Mouse (Mus musculus): Measurements from ENCODE around the gene Ccnq.

Gene Ccnq

DNA sequence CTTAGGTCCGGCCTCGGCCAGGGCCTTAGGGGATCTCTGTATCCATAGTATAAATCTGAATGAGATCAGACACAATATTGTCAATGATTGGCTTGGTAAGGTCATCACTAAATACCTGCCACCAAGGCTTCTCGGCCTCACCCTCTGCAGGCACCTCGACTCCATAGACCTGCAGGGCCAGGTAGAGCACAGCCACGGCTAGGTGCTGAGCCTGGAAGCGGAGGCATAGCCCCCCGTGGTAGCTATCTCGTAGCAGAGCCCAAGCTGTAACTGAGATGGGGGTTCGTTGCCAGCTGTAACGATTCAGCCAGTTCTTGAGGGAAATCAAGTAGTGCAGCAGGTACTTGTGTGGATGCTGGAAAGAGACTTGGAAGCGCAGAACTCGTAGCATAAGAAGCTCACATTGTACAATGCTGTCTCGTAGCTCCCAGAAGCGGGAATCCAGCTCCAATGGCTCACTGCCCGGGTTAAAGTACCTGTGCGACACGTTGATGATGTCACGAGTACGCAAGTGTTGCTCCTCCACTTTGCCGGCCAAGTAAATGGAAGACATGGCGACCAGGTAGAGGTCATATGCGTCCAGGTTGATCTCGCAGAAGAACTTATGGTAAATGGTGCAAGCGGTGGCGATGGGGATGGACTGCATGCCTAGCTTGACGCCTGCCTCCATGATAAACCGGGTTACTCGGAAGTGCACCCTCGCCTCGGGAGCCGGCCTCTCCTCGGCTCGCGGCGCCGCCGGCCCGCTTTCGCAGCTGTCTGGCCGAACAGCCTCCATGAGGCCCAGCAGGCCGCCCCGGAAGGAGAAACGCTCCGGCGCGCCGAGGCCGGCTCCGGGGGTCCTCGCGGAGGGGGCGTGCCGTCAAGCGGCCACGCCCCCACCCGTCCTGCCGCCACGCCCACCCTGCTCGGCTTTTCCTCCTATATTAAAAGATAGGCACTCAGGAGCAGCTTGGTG lies at the start of gene Ccnq:
Ccnq (minus strand) TSS at position 845 of the 958 bp plus-strand sequence.
- DNase-seq (ENCODE audit: inconsistent age in 2 of 2, low spot score in 1 of 2): peak; percentile 86 to 93

DNA sequence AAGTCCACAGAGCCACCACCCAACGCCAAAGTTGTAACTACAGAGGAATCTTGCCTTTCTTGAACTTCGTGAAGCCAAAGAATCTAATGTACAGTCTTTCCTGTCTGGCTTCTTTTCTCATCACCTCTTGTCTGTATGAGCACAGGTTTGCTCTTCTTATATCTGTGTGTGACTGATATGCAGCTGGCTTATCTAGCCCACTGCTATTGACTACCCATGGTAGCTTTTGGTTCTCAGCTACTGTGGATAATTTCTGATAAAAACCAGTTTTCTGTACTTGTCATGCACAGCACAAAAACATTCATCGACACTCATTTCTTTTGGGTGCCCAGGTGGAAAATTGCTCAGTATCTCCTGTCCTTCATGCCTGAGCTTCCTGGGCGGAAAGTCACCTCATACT lies 49.6 kb upstream of the Ccnq start:
- DNase-seq (ENCODE audit: inconsistent age in 2 of 2, low spot score in 1 of 2): no peak

DNA sequence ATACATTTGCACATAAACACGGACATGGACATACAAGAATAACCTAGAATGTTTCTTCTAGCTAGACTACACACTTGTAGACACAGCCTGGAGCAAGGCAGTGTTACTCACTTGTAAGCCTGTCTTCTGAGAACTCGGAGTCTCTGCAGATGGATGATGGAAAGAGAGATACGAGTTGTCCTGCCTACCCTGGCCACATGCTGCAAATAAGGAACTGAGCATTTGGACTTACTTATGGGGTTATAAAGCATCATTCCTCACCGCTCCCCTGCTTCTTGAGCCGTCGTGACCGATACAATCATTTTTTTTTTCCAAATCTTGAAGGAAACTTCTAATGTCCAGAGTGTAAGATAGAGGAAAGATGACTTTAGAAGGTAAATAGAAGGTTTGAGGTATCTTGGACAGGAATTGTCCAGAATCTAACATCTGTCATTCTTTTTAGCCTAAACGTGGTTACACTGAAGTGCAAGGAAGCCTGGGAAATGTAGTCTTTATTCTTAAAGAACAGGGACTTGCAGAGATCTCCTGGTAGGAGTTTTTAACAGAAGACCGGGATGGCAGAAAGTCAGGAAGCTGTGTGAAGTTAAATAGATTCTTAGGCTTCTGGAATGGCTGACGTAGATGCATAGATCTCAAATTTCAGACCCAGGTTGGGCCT lies 44.7 kb upstream of the Ccnq start:
- no peak for DNase-seq (ENCODE audit: inconsistent age in 2 of 2, low spot score in 1 of 2)

DNA sequence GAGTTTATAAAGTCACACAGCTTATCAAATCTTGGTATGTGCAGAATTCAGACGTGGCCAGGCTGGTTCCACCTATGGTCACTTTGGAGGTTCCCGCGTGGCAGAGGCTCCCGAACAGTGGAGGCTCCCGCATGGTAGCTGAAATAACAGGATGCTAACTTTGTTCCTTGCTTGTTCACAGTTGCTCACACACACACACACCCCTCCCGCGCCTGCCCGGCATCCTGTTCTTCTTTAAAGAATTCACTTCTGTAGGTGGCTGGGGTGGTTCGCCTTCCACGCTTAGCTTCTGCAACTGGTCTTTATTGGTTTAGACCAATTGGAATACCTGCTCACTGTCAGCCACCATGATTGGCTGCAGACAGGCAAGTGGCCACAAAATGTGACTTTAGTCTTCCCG lies 41.6 kb upstream of the Ccnq start:
- no peak for DNase-seq (ENCODE audit: inconsistent age in 2 of 2, low spot score in 1 of 2)

DNA sequence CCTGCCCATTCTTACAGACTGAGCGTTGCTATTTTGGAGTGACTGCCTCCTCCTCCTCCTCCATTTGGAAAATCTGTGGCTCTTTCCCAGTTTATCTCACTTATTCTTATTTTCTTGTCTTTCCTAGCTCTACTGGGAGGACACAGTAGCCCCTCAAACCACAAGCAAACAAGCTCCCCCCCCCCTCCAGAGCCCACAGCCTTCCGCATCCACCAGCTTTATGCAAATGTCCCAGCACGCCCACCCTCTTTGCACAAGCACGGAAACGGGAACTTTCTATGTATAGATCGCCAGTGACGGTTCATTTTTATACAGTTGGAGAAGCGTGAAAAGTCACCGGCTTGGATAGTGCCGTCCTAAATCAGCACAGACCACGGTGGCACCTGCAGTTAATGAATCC lies 40.9 kb upstream of the Ccnq start:
- no peak for DNase-seq (ENCODE audit: inconsistent age in 2 of 2, low spot score in 1 of 2)

DNA sequence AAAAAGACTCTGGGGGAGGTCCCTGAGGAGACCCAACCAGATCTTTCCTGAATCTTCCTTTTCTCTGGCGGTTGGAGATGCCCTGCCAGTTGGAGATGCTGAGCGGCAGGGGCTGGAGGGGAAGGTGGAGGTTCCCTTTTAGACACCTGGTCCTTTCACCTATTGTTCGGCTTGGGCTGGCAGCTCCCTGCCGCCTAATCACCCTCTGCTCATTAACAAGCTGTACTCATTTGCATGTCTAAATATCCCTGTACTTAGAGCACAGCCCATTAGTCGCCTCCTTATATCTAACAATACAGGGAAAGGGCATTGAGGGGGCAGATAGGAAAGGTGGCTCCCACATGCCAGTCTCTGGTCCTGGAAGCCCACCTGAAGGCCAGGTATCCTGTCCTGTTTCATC lies 40.5 kb upstream of the Ccnq start:
- no peak for DNase-seq (ENCODE audit: inconsistent age in 2 of 2, low spot score in 1 of 2)

DNA sequence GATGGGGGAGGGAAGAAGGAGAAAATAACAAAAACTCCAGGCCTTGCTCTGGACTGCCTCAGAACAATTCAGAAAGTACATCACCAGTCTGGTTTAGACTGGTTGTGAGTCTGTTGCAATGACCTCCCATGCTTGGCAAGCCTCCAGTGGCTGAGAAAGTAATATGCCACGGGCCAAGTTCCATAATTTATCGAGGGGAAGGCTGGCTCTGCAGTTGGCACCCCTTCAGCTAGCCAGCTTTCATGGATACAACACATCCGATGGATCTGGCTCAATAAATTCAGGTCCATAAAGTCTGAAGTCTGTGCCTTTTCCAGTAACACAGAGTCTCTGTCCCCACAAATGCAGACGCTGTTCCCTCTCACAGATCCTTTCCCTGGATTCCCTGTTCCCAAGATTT lies 40.1 kb upstream of the Ccnq start:
- peak; percentile 94 to 97 for DNase-seq (ENCODE audit: inconsistent age in 2 of 2, low spot score in 1 of 2)

DNA sequence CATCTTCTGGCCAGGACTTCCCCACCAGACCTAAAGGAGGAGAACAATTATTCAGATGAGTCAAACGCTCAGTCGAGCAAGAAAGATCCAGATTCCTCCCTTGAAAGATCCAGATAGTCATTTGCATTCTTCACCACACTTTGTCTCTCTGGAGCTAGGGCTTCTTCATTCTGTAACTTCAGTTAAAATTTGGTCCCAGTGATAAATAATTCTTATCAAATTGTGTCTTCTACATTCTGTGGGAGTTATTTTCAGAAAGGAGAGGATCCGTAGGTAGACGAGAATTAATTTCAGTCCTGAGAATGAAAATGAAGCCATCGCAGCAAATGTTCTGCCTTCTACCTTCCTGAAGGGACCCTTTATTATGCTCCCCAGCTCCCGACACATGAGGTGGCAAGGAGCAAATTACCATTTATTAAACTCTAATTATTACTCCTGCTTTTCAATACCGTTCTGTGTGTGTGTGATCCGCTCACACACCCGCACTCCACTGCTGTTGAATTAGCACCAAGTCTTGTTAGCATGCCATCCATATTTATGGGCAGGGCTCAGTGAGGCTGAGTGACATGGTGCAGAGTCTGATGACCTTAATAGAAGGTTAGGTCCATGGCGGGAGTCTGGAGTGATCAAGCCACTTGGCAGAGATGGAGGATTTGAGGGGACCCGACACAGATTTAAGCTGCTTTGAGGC lies 38.0 kb upstream of the Ccnq start:
- DNase-seq (ENCODE audit: inconsistent age in 2 of 2, low spot score in 1 of 2): no peak

DNA sequence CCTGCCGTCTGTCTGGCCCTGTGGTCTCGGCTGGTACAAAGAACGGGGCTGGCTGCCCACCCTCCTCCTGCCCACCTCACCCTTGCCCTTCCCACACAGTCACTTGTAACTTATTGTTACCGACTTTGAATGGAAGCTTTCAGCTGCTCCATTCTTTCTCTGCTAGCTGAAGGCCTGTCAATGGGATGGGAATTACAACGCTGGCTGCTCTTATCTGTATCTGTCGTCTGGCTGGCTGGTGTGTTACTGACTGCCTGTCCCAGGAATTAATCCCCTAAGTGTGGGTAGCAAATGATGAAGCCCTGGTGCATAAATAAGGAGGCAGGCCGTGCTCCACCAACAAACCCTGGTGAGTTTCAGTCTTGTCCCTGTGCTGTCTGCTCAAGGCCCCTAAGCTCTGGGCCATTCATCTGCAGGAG lies 34.5 kb upstream of the Ccnq start:
- DNase-seq (ENCODE audit: inconsistent age in 2 of 2, low spot score in 1 of 2): peak; percentile 29 to 72

DNA sequence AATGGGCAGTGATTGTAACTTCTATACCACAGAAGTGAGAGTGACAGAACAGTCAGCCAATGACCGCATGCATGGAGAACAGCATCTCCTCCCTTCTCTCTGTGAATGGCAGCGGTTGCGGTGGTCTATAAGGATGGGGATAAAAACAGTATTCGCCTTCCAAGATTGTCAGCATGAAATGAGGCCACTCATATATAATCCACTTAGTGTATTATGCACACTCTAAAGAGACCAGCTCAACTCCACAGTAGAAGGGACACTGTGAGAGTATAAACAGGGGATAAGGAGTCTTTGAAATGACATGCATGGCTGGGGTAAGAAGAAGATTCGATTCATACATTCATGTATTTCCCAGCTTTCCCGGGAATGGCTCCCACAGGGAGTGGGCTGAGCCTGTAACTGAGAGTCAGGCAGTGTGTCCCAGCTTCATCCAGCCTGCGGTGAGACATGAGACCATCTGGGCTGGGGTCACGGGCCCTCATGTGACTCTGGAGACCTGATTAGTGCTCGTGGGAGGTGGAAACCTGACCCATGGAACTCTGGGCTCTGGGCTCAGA lies 31.3 kb upstream of the Ccnq start:
- DNase-seq (ENCODE audit: inconsistent age in 2 of 2, low spot score in 1 of 2): peak; percentile 24 to 56

DNA sequence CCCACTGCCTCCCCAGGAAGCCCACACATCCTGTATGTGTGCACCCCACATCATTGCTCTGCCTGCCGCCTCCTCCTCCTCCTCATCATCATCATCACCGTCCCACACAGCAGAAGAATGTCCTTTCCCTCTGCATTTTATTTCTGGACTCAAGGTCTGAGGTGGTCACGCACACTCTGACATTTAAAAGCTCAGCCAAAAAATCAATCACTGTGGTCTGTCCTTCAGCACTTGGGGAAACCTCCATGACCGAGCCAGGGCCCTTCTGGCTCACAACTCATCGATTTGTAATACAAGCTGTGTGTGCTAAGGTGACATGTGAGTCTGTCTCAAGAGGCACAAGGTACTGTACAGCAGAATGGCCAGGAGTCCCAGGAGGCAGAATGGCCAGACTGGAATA lies 30.8 kb upstream of the Ccnq start:
- peak; percentile 86 to 93 for DNase-seq (ENCODE audit: inconsistent age in 2 of 2, low spot score in 1 of 2)

DNA sequence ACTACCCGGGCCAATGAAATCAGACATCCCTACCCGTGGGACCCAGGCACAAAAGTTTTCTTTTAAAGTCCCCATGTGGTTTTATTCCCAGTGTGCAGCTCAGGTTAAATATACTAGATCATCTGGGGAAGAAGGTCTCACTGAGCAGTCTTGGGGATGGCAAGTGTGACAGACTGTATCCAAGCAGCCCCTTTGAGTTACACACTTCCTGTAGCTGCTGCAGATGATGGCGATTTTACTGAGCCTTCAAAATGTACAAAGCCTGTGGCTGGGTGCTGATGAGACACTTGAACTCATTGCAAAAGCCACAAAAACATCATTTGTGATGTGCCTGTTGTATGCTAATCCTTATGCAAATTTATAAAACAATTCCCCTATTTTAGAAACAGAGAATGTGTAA lies 29.0 kb upstream of the Ccnq start:
- DNase-seq (ENCODE audit: inconsistent age in 2 of 2, low spot score in 1 of 2): peak in 1 of 2 experiments; percentile 23

DNA sequence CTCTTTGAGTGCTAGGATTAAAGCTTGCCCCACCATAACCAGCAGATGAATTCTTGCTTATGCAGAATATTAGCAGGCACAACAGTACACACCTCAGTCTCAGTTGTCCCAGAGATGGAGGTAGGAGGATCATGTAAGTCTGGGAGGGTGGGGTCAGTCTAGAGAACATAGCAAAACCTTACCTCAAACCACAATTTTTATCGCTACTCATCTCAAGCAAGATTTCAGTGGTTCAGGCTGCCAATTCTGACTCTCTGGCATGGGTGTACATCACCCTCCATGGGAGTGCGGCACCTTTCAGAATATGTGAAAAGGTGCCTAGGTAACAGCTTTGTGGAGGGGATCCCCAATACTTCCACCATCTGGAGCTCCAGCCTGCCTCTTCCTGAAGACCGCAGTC lies 28.5 kb upstream of the Ccnq start:
- DNase-seq (ENCODE audit: inconsistent age in 2 of 2, low spot score in 1 of 2): no peak

DNA sequence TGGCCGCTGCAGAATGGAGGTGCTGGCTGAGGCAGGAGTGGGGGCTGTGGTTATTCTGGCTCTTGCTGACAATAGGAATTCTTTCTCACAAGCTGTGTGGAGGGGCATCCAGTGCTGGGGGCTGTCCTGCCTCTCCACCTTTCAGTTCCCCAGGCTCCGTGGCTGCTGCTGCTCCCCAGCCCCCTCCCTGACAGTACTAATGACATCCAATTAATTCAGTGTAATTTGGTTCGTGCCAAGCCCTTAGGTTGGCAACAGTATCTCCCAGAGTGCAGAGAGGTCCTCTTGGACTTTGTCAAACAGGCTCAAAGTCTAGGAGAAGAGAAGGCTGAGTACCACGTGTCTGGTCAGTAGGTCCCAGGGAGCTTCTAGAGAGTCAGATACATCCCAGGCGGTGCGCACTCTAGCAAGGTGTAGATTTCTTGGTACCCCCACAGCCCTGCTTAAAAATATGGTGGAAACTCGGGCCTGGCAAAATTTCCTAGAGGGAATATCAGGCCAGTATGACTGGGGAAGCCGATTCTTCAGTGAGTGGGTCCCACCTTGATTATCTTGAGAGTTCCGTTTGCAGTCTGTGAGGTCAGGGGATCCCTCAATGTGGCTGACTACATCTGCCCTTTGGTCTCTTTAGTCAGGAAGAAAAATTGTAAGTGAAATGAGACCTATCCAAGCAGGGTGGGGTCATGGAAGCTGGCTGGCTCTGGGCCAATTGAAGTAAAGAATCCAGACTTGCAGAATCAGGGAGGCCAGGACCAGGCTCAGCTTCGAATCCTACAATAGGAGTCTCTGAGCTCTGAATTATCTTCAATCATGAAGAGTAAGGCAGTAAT lies 26.5 kb upstream of the Ccnq start:
- DNase-seq (ENCODE audit: inconsistent age in 2 of 2, low spot score in 1 of 2): peak in 1 of 2 experiments; percentile 26

DNA sequence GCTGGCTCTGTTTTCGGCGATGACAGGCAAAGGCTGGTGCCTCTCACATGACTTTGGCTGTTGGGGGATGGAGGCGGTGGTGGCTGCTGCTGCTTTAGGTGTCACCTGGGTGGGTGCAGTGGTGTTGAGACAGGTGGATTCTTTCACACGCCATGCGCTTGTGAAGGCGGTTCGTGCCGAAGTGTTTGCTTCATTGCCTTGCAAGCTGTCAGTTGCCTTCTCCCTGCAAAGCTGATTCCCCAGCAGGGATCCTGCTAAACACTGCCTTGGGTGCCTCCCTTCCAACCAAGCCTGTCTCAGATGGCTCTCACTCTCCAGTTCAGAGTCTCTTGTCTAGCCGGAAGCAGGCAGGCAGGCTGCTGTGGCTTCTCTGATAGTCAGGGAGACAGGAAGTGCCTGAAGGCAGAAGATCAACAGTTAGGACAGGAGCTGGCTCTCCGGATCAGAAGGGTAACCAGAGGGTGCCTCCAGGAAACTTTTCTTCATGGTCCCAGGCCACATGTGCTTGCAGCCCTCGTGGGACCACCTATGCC lies 20.3 kb upstream of the Ccnq start:
- no peak for DNase-seq (ENCODE audit: inconsistent age in 2 of 2, low spot score in 1 of 2)

DNA sequence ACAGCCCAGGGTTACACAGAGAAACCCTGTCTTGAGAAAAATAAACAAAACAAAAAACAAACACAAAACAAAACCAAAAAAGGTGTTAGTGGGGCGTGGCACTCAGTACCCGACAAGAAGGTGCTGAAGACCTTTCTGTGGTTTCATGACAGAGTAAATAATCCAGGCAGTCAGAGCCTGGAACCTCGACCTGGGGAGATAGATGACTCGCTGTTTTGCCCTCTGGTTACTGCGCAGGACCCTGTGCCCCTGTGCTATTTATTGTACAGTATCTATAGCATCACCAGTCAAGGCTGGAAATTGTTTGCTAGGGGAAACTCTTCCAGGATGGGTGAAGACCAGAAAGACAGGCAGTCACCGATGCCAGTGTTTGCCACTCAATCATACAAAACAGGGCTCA lies 18.9 kb upstream of the Ccnq start:
- no peak for DNase-seq (ENCODE audit: inconsistent age in 2 of 2, low spot score in 1 of 2)

DNA sequence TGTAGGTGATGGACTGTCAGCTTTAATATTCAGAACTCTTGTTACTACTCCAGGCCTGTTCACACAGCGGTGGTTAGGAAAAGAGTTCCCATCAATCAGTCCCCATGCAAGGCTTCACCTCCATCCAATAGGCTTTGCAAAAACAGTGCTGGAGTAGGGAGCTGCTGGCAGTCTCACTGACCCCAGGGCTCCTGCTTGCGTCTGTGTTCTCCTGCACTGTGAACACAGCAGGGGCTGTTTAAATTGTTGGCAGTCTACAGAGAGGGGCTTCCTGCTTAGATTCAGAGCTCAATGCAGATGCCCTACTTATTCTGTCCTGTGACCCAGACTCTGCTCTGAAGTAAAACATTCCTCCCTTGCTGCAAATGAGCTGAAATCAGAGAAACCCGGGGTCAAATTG lies 17.2 kb upstream of the Ccnq start:
- DNase-seq (ENCODE audit: inconsistent age in 2 of 2, low spot score in 1 of 2): no peak

DNA sequence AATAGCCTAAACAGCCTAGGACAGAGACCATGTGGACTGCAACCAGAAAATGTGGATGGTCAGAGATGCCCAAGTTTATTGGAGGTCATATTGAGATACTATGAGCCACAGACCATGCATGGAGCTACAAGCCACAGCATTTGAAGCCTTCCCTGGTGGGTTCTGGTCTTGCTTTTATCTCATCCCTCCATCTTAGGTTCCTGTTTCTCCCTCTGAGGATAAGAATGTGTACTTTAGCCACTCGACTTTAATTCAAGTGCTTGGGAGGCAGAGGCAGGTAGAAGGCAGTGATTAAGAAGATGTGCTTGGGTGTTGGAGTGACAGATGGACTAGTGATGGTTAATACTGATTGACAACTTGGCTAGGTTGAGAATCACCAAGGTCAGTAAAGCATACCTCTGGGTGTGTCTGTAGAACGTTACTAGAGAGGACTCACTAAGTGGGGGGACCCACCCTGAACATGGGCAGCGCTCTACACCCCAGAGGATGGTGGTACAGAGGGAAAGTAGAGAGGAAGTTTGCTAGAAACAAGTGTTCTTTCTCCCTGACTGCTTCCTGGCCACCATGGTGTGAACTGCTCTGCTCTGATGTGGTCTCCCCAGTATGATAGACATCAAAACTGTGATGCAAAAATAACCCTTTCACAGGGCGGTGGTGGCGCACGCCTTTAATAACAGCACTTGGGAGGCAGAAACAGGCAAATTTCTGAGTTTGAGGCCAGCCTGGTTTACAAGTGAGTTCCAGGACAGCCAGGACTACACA lies 14.7 kb upstream of the Ccnq start:
- DNase-seq (ENCODE audit: inconsistent age in 2 of 2, low spot score in 1 of 2): no peak

DNA sequence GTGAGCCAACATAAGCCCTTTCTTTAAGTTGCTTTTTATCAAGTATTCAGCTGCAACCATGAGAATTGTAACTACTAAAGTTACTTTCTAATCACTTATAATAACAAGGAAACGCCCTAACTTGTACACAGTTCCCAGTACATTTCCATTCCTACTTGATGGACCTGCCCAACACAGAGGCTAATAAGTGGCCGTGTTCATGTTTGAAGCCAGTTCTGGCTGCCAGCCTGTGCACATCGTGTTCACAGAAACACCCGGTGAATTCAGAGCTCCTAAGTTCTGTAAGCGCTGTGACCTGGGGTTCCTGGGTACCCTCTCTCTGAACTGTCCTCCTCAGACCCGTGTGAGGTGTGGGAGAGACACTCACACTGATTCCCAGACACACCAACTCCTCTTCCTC lies 13.3 kb upstream of the Ccnq start:
- no peak for DNase-seq (ENCODE audit: inconsistent age in 2 of 2, low spot score in 1 of 2)

DNA sequence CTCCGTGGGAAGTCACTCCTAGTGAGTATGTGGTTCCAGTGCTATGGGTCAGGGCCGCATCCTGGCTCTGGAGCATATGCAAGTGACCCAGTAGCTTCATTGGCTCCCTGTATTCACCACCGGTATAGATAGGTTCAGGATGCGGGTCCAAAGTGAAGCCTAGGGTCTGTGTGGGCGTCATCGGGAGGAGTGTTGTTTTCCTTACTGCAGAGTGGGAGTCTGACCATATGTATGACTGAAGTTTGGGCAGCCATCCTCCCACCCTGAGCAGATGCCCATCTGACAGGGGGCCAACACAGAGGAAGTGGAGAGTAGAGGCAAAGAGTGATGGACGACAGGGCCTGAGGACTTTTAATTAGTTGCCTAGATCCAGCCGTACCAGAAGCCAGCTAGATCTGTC lies 12.8 kb upstream of the Ccnq start:
- DNase-seq (ENCODE audit: inconsistent age in 2 of 2, low spot score in 1 of 2): no peak

Measured in adrenal gland, adult (tissue).